Mouse (Mus musculus) limb, embryonic 14.5 days (tissue): ENCODE measurements around the gene 1700034I23Rik. TPM values are rescaled to one million over a fixed set of nuclear protein-coding genes. Genes with fewer than 3 reads are reported as not detected.
"Not testable (repeated sequence)": the region's sequence is repeated elsewhere in the genome, so short reads cannot be mapped to it uniquely, and the experiment has no call there.

Source experiments
- ATAC-seq: fragments of 200-750 bp; cut with Nextera tagmentation; 2 replicates; pipeline ENCODE4 v1.8.0; 2017; ENCODE audit warnings: low read depth, moderate number of reproducible peaks, moderate TSS enrichment; ENCODE audit not compliant: low FRiP score
- DNase-seq: peaks from one replicate; pipeline ENCODE4 v3.0.0-alpha.2; 2015; ENCODE audit warnings: low spot score
- H3K27ac ChIP-seq: fragments of 300-500 bp; sonication (generic); replicated peaks from 2 replicates; pipeline ENCODE4 v1.5.1; 2014; ENCODE audit warnings: low read depth, mild to moderate bottlenecking, low read length, moderate library complexity, mixed read lengths
- H3K27me3 ChIP-seq: fragments of 300-500 bp; sonication (generic); 2 replicates; pipeline ENCODE4 v1.6.1; 2014; ENCODE audit warnings: low read length, mixed read lengths; ENCODE audit not compliant: control insufficient read depth, insufficient read depth
- H3K36me3 ChIP-seq: fragments of 300-500 bp; sonication (generic); 2 replicates; pipeline ENCODE4 v1.6.1; 2014; ENCODE audit warnings: mild to moderate bottlenecking, low read length, moderate library complexity, mixed read lengths; ENCODE audit not compliant: control insufficient read depth, insufficient read depth
- H3K4me1 ChIP-seq: fragments of 300-500 bp; sonication (generic); 2 replicates; pipeline ENCODE4 v1.6.1; 2014; ENCODE audit warnings: antibody characterized with exemption, low read length, mixed read lengths; ENCODE audit not compliant: control insufficient read depth, insufficient read depth
- H3K4me2 ChIP-seq: fragments of 300-500 bp; sonication (generic); replicated peaks from 2 replicates; pipeline ENCODE4 v1.6.1; 2014; ENCODE audit warnings: low read depth, mild to moderate bottlenecking, low read length, moderate library complexity; ENCODE audit not compliant: severe bottlenecking
- H3K4me3 ChIP-seq: fragments of 300-500 bp; sonication (generic); replicated peaks from 2 replicates; pipeline ENCODE4 v1.5.1; 2014; ENCODE audit warnings: low read length
- H3K9ac ChIP-seq: fragments of 300-500 bp; sonication (generic); 2 replicates; pipeline ENCODE4 v1.6.1; 2014; ENCODE audit warnings: mild to moderate bottlenecking, low read depth, low read length, moderate library complexity; ENCODE audit not compliant: severe bottlenecking
- H3K9me3 ChIP-seq: fragments of 300-500 bp; sonication (generic); 2 replicates; pipeline ENCODE4 v1.6.1; 2016; ENCODE audit warnings: low read length; ENCODE audit not compliant: control insufficient read depth
- POLR2A ChIP-seq: fragments of 200-500 bp; IDR thresholded peaks from 2 replicates; pipeline ENCODE4 v1.8.0; 2012; ENCODE audit warnings: inconsistent platforms, mild to moderate bottlenecking, moderate library complexity, borderline replicate concordance; ENCODE audit not compliant: insufficient read depth, insufficient read length; ENCODE audit errors: extremely low read depth
- WGBS: fragments of 180-500 bp; shearing (Covaris S2); extraction: QIAGEN DNeasy Blood & Tissue Kit; methylation state at CpG from one replicate; pipeline ENCODE4 v1.1.7; 2014; 5-methylcytosine and 5-hydroxymethylcytosine counted together
- polyA plus RNA-seq, 2 experiments: library from polyadenylated mRNA; depleted of rRNA in 1 of 2; stranded (reverse) in 1 of 2; unstranded in 1 of 2; fragments of >200 nt; fragmentation: Nextera tagmentation in 1 of 2; extraction: Ambion mirVana in 1 of 2; gene quantifications; 2 replicates each; pipeline versions ENCODE4 v1.2.1 to v1.2.3; 2012 to 2014

1700034I23Rik gene
- polyA plus RNA-seq, 2 experiments, result 0.12 TPM; not detected in 1

DNA sequence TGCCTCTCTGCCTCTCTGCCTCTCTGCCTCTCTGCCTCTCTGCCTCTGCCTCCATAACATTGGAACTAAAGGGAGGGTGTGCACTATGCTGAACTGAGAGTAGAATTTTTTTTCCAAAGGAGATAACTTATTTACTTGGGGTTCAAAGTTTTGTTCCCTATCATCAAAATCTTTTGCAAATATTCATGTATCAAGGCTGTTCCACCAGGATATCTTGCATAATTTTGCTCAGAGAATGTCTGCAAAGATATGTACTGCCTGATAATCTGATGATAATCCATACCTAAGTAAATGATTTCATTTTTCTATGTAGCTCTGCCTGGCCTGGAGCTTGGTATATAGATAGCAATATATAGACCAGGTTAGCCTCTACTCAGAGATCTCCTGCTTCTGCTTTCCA is 36.7 kb upstream of the 1700034I23Rik start:
- TF ChIP-seq POLR2A, result no peak
- Histone ChIP-seq H3K9me3 (no peaks in the 10 kb centered on the region), H3K36me3 (peaks cover 2% of the 10 kb centered on the region; the same call in 1 of the 2 replicates), H3K4me3 (no peak overlapping the region), H3K27ac (no peak overlapping the region), H3K27me3 (no peaks in the 10 kb centered on the region), H3K4me1 (no peaks in the 10 kb centered on the region), H3K9ac (no peak overlapping the region), H3K4me2 (no peak overlapping the region)
- ATAC-seq, result no peak
- no peak for DNase-seq

DNA sequence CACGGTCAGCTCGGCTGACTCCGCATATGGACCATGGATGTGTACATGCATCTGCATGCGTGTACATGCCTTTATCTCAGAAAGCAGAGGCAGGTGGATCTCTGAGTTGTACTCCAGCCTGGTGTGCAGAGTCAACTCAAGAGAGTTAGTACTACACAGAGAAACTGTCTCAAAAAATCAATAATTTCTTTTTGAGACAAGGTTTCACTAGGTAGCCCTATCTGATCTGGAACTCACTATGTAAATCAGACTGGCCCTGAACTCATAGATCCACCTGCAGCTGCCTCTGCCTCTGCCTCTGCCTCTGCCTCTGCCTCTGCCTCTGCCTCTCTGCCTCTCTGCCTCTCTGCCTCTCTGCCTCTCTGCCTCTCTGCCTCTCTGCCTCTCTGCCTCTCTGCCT is 36.2 kb upstream of the 1700034I23Rik start:
- TF ChIP-seq POLR2A, result no peak
- no peaks in the 10 kb centered on the region for H3K4me1 ChIP-seq
- H3K4me2 ChIP-seq, result no peak overlapping the region
- no peak overlapping the region for H3K27ac ChIP-seq
- H3K36me3 ChIP-seq, result peaks cover 6% of the 10 kb centered on the region; the same call in 1 of the 2 replicates
- ATAC-seq (no peak), DNase-seq (no peak)
- 93% methylated on average over 4 of the region's 4 CpGs for WGBS
- no peaks in the 10 kb centered on the region for H3K9me3 ChIP-seq
- H3K9ac ChIP-seq, result no peak overlapping the region
- no peak overlapping the region for H3K4me3 ChIP-seq
- no peaks in the 10 kb centered on the region for H3K27me3 ChIP-seq

DNA sequence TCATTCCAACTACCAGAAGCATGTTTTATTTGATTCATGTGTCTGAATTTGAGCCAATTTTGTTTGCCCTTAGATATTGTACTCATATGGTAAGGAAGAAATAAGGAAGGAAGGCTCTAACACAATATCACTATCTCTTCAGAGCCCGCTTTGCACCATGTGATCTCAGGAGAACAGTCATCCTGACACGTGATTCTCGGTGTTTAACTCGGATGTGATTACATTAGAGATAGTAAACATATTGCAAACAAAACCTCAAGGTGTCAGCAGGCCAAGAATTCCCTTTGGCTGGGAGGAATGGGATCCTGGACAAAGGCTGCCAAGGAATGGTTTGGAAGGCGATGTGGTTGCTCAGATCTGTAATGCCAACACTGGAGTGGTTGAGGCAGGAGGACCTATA is 35.8 kb upstream of the 1700034I23Rik start:
- TF ChIP-seq POLR2A, result no peak
- no peaks in the 10 kb centered on the region for H3K9me3 ChIP-seq
- no peak overlapping the region for H3K9ac ChIP-seq
- H3K27ac ChIP-seq, result no peak overlapping the region
- H3K4me3 ChIP-seq, result no peak overlapping the region
- H3K27me3 ChIP-seq, result no peaks in the 10 kb centered on the region
- no peak overlapping the region for H3K4me2 ChIP-seq
- peaks cover 7% of the 10 kb centered on the region; the same call in 1 of the 2 replicates for H3K36me3 ChIP-seq
- DNase-seq, result no peak
- WGBS, result 88% methylated on average over 5 of the region's 5 CpGs
- no peaks in the 10 kb centered on the region for H3K4me1 ChIP-seq
- ATAC-seq, result no peak

DNA sequence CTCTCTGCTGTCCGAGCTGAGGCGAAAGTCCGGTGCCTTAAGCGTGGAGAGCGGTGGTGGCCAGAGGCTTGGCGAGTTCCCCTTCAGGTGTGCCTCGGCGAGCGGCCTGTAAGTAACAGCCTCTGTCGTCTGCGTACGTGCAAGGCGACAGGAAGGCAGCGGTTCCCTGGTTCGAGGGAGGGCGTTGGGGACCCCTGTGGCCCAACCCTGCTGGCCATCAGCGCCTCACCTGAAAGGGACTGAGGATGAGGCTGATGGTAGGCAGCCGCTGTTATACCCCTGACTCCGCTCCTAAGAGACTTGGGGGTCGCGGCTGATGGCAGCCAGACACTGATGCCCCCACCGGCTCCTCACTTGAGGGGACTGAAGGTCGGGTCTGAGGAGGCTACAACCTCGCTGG is 8.0 kb downstream of the 1700034I23Rik start:
- H3K4me2 ChIP-seq, result peak overlapping the region; percentile 72
- 0% methylated on average over 19 of the region's 24 CpGs for WGBS
- H3K27ac ChIP-seq, H3K9me3 ChIP-seq, DNase-seq, H3K4me1 ChIP-seq, H3K27me3 ChIP-seq, H3K36me3 ChIP-seq, ATAC-seq: not testable (repeated sequence)
- H3K9ac ChIP-seq, result peak overlapping the region; percentile 51
- H3K4me3 ChIP-seq, result peak overlapping the region; percentile 49

DNA sequence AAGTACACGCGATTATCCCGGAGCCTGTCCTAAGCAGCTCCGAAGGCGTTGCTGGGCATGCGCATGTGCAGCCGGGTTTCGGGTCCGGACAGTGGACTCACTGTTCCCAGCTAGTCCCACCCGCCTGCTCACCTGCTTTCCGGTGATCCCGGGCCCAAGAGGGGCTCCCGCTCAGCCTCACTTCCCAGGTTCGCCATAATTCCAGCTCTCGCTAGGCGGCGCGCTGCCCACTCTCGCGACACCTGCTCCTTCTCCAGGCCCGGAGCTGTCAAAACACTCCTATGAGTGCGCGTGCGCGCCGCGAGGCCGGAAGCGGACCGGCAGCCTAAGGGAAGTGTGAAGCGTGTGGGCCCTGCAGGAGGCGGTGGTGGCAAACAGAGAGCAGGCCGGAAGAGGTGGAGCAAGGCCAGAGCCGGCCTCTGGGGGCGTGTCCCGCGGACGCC is 8.5 kb downstream of the 1700034I23Rik start:
- H3K27ac ChIP-seq, H3K36me3 ChIP-seq, H3K9me3 ChIP-seq, H3K4me1 ChIP-seq, H3K27me3 ChIP-seq: not testable (repeated sequence)
- H3K9ac ChIP-seq, result peak overlapping the region; percentile 51
- peak overlapping the region; percentile 72 for H3K4me2 ChIP-seq
- under 1% methylated on average over 33 of the region's 38 CpGs for WGBS
- ATAC-seq, result peak; percentile 100
- peak overlapping the region; percentile 49 for H3K4me3 ChIP-seq
- peak; percentile 94 for DNase-seq

DNA sequence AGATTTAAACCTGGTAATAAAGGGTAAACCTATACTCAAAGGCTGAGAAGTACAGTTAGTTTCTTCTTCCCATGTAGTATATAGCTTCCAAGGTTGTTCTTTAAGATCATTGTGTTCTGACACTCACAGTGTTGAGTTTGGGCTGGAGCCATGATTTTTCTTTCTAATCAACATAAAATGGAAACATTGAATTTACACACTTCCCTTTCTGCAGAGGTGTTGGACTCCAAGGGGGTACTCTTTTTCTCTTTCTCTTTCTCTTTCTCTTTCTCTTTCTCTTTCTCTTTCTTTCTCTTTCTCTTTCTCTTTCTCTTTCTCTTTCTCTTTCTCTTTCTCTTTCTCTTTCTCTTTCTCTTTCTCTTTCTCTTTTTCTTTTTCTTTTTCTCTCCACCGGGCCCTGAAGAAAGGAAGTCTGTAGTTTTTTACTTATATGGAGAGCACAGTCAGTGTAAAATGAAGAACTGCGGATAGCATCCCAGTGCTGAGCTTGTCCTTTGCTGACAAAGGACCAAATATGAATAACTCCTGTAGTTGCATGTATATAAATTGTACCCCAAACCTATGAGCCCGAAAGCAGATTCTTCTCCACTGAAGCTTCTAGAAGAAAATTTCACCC is 49.1 kb downstream of the 1700034I23Rik start:
- DNase-seq, result not testable (repeated sequence)

More for the DNA sequence above, 49.1 kb downstream of the 1700034I23Rik start:
- not testable (repeated sequence) for H3K9ac ChIP-seq, H3K9me3 ChIP-seq, ATAC-seq, H3K27ac ChIP-seq, H3K4me1 ChIP-seq, H3K4me2 ChIP-seq, H3K27me3 ChIP-seq, H3K36me3 ChIP-seq, H3K4me3 ChIP-seq
- 95% methylated on average over 3 of the region's 3 CpGs for WGBS

Other genes starting within 250 kb of the 1700034I23Rik start
- 0.03 and 0.28 TPM in 2 replicates for gene Slc25a31, start 193.7 kb downstream of the 1700034I23Rik start, polyA plus RNA-seq (2012; rRNA removed)
- 0.12 and 0.41 TPM in 2 replicates for gene Slc25a31, start 193.7 kb downstream of the 1700034I23Rik start, polyA plus RNA-seq (2014; fragmentation: Nextera tagmentation; extraction: Ambion mirVana)
- gene Hspa4l, start 158.0 kb downstream of the 1700034I23Rik start, polyA plus RNA-seq (2012; rRNA removed), result 1.3 and 1.9 TPM in 2 replicates
- gene Hspa4l, start 158.0 kb downstream of the 1700034I23Rik start, polyA plus RNA-seq (2014; fragmentation: Nextera tagmentation; extraction: Ambion mirVana), result 4.8 and 6.7 TPM in 2 replicates
- 25.6 and 33.7 TPM in 2 replicates for gene Plk4, start 102.5 kb downstream of the 1700034I23Rik start, polyA plus RNA-seq (2012; rRNA removed)
- gene Plk4, start 102.5 kb downstream of the 1700034I23Rik start, polyA plus RNA-seq (2014; fragmentation: Nextera tagmentation; extraction: Ambion mirVana), result 42.9 and 48.8 TPM in 2 replicates
- gene Mfsd8, start 55.7 kb downstream of the 1700034I23Rik start, polyA plus RNA-seq (2012; rRNA removed), result 6.5 and 7.1 TPM in 2 replicates
- 8.5 and 9.2 TPM in 2 replicates for gene Mfsd8, start 55.7 kb downstream of the 1700034I23Rik start, polyA plus RNA-seq (2014; fragmentation: Nextera tagmentation; extraction: Ambion mirVana)
- 5.8 and 6.7 TPM in 2 replicates for gene Abhd18, start 55.6 kb downstream of the 1700034I23Rik start, polyA plus RNA-seq (2012; rRNA removed)
- gene Abhd18, start 55.6 kb downstream of the 1700034I23Rik start, polyA plus RNA-seq (2014; fragmentation: Nextera tagmentation; extraction: Ambion mirVana), result 5.0 and 5.6 TPM in 2 replicates
- gene Larp1b, start 47.3 kb upstream of the 1700034I23Rik start, polyA plus RNA-seq (2012; rRNA removed), result 2.1 and 3.5 TPM in 2 replicates
- 2.0 and 4.0 TPM in 2 replicates for gene Larp1b, start 47.3 kb upstream of the 1700034I23Rik start, polyA plus RNA-seq (2014; fragmentation: Nextera tagmentation; extraction: Ambion mirVana)
- 30.9 and 41.9 TPM in 2 replicates for gene Pgrmc2, start 180.5 kb upstream of the 1700034I23Rik start, polyA plus RNA-seq (2012; rRNA removed)
- gene Pgrmc2, start 180.5 kb upstream of the 1700034I23Rik start, polyA plus RNA-seq (2014; fragmentation: Nextera tagmentation; extraction: Ambion mirVana), result 34.2 and 34.3 TPM in 2 replicates